Mouse (Mus musculus): ENCODE results near the gene Slc8b1. TPM values are rescaled to one million over a fixed set of nuclear protein-coding genes. Genes with fewer than 3 reads are reported as not detected.

Gene Slc8b1
- polyA plus RNA-seq, 1 experiment from 2014 or later: 4.9 TPM

DNA sequence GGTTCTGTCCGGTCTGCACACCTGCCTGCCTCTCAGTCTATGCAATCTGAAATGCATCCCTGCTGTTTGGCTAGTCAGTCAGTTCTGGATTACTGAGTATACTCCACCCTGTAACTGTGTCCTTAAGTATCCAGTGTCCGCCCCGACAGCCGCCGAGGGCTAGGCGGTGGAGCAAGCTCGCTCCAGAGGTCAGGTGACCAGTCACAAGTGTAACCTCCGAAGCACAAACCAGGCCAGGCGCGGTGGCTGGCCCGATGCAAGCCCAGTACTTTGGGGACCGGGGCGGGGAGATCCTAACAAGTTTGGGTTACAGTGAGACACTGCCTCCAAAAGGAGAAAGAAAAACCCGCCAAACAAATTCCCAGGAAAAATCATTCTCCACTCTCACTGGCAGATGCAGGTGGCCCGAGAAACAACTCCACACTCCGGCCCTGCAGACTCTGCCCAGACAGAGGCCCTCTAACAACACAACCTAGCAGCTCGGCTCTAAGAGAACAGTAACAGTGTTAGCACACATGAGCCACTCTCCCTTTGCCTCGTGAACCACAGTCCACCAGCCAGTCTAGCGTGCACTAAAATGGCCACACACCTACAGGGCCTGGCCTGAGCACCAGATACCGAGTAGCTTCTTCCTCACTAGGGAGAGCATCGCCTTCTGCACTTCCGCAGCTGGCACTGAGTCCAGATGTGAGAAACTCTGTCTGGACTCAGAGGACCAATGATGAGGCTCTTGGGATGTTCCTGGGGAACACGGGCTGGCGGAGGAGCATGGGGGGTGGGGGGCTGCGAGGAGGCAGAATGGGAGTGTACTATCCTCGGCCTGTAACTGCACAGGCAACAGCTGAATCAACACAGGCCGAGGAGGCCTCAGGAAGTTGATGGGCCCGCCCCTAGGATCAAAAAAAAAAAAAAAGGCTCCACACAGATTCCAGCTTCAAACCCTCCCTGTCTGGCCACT is 52.3 kb downstream of the Slc8b1 start:
- TF ChIP-seq EP300 (optimal IDR thresholded peaks at IDR 0.05) (no peak), CTCF (IDR thresholded peaks at IDR 0.05; ENCODE audit: low read depth) (no peak)
- Histone ChIP-seq H3K9ac (ENCODE audit: low read length) (no peak overlapping the region), H3K9me3 (ENCODE audit: control insufficient read depth, low read length) (no peaks in the 10 kb centered on the region), H3K4me3 (ENCODE audit: low read depth, low read length) (no peak overlapping the region), H3K36me3 (ENCODE audit: control insufficient read depth, insufficient read depth, low read length) (no peaks in the 10 kb centered on the region), H3K27me3 (ENCODE audit: control insufficient read depth, insufficient read depth, low read length) (no peaks in the 10 kb centered on the region), H3K4me2 (replicated peaks; ENCODE audit: low read depth) (no peak overlapping the region; the same call in 1 of the 2 replicates), H3K27ac (replicated peaks) (peak overlapping the region; percentile 79), H3K4me1 (replicated peaks; ENCODE audit: control insufficient read depth, insufficient read depth) (peaks cover 15% of the 10 kb centered on the region)
- ATAC-seq (ENCODE audit: low FRiP score, low TSS enrichment): peak; percentile 61
- peak; percentile 67 for DNase-seq (ENCODE audit: low spot score)
- 27% methylated on average over 28 of the region's 28 CpGs for WGBS

GRCm38 (mm10) chr5:120563914-120564311 is 52.9 kb downstream of the Slc8b1 start:
- Histone ChIP-seq H3K36me3 (ENCODE audit: control insufficient read depth, insufficient read depth, low read length) (no peaks in the 10 kb centered on the region), H3K27me3 (ENCODE audit: control insufficient read depth, insufficient read depth, low read length) (no peaks in the 10 kb centered on the region), H3K9me3 (ENCODE audit: control insufficient read depth, low read length) (no peaks in the 10 kb centered on the region), H3K4me1 (replicated peaks; ENCODE audit: control insufficient read depth, insufficient read depth) (peaks cover 18% of the 10 kb centered on the region), H3K27ac (replicated peaks) (peak overlapping the region; percentile 67), H3K4me3 (ENCODE audit: low read depth, low read length) (no peak overlapping the region), H3K4me2 (replicated peaks; ENCODE audit: low read depth) (no peak overlapping the region), H3K9ac (ENCODE audit: low read length) (no peak overlapping the region)
- TF ChIP-seq CTCF (IDR thresholded peaks at IDR 0.05; ENCODE audit: low read depth) (no peak), EP300 (optimal IDR thresholded peaks at IDR 0.05) (no peak)
- WGBS: 17% methylated on average over 4 of the region's 4 CpGs
- ATAC-seq (ENCODE audit: low FRiP score, low TSS enrichment): no peak
- DNase-seq (ENCODE audit: low spot score): no peak

- WGBS: 42% methylated on average over 15 of the region's 15 CpGs
- TF ChIP-seq CTCF (IDR thresholded peaks at IDR 0.05; ENCODE audit: low read depth) (no peak), EP300 (optimal IDR thresholded peaks at IDR 0.05) (no peak)
Observed at GRCm38 (mm10) chr5:120565171-120565905, 54.4 kb downstream of the Slc8b1 start.

GRCm38 (mm10) chr5:120566101-120566500 is 55.1 kb downstream of the Slc8b1 start:
- ATAC-seq (ENCODE audit: low FRiP score, low TSS enrichment) (no peak), DNase-seq (ENCODE audit: low spot score) (no peak)
- WGBS: 57% methylated on average over 5 of the region's 5 CpGs
- Histone ChIP-seq H3K9me3 (ENCODE audit: control insufficient read depth, low read length) (no peaks in the 10 kb centered on the region), H3K4me2 (replicated peaks; ENCODE audit: low read depth) (no peak overlapping the region), H3K27ac (replicated peaks) (no peak overlapping the region), H3K27me3 (ENCODE audit: control insufficient read depth, insufficient read depth, low read length) (no peaks in the 10 kb centered on the region), H3K9ac (ENCODE audit: low read length) (0 out of 2 replicates have a peak overlapping the region, but pooled peaks have one; percentile 2), H3K4me3 (ENCODE audit: low read depth, low read length) (no peak overlapping the region), H3K4me1 (replicated peaks; ENCODE audit: control insufficient read depth, insufficient read depth) (peaks cover 22% of the 10 kb centered on the region), H3K36me3 (ENCODE audit: control insufficient read depth, insufficient read depth, low read length) (no peaks in the 10 kb centered on the region)
- TF ChIP-seq EP300 (optimal IDR thresholded peaks at IDR 0.05) (no peak), CTCF (IDR thresholded peaks at IDR 0.05; ENCODE audit: low read depth) (no peak)

More at GRCm38 (mm10) chr5:120565171-120565905, 54.4 kb downstream of the Slc8b1 start:
- Histone ChIP-seq H3K4me2 (replicated peaks; ENCODE audit: low read depth) (no peak overlapping the region), H3K27me3 (ENCODE audit: control insufficient read depth, insufficient read depth, low read length) (no peaks in the 10 kb centered on the region), H3K36me3 (ENCODE audit: control insufficient read depth, insufficient read depth, low read length) (no peaks in the 10 kb centered on the region), H3K27ac (replicated peaks) (no peak overlapping the region), H3K9ac (ENCODE audit: low read length) (0 out of 2 replicates have a peak overlapping the region, but pooled peaks have one; percentile 2), H3K4me1 (replicated peaks; ENCODE audit: control insufficient read depth, insufficient read depth) (peaks cover 21% of the 10 kb centered on the region), H3K9me3 (ENCODE audit: control insufficient read depth, low read length) (no peaks in the 10 kb centered on the region), H3K4me3 (ENCODE audit: low read depth, low read length) (no peak overlapping the region)
- DNase-seq (ENCODE audit: low spot score): no peak
- no peak for ATAC-seq (ENCODE audit: low FRiP score, low TSS enrichment)

DNA sequence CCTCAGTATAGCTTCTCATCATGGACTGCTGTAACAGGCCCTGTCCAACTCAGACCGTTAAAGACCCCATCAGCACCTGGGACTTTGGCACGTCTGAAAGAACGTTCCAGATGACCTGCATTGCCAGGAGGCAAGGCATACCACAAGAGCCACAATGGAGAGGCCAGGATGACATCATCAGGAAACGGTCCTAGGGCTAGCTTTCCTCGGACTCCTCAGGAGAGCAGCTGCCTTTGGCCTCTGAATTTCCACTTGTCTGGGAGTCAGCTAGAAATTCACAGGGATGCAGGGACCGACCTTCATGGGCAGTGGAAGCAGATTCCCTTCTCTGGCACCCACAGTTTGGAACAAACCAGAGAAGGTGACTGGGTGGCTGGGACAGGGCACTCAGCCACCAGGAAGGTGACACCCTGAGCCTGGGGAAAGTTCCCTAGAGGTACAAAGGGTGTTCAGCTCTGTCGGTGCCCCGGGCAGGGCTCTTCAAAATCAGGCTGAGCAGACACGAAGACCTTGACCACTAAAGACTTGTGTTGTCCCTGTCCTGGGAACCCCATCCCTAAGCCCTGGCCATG is 55.8 kb downstream of the Slc8b1 start:
- Histone ChIP-seq H3K9ac (ENCODE audit: low read length) (0 out of 2 replicates have a peak overlapping the region, but pooled peaks have one; percentile 8), H3K4me1 (replicated peaks; ENCODE audit: control insufficient read depth, insufficient read depth) (peaks cover 24% of the 10 kb centered on the region), H3K4me3 (ENCODE audit: low read depth, low read length) (no peak overlapping the region), H3K27me3 (ENCODE audit: control insufficient read depth, insufficient read depth, low read length) (no peaks in the 10 kb centered on the region), H3K4me2 (replicated peaks; ENCODE audit: low read depth) (no peak overlapping the region), H3K27ac (replicated peaks) (peak overlapping the region; percentile 61), H3K36me3 (ENCODE audit: control insufficient read depth, insufficient read depth, low read length) (no peaks in the 10 kb centered on the region), H3K9me3 (ENCODE audit: control insufficient read depth, low read length) (no peaks in the 10 kb centered on the region)
- DNase-seq (ENCODE audit: low spot score) (no peak), ATAC-seq (ENCODE audit: low FRiP score, low TSS enrichment) (no peak)
- 52% methylated on average over 9 of the region's 9 CpGs for WGBS
- TF ChIP-seq CTCF (IDR thresholded peaks at IDR 0.05; ENCODE audit: low read depth) (no peak), EP300 (optimal IDR thresholded peaks at IDR 0.05) (no peak)

Data from stomach, postnatal 0 days (tissue).